Mouse (Mus musculus): ENCODE measurements around the gene Rad54l. TPM values are rescaled to one million over a fixed set of nuclear protein-coding genes. Genes with fewer than 3 reads are reported as not detected.

The Rad54l gene
- 0.49 TPM for total RNA-seq (2023)

GRCm38 (mm10) chr4:116123602-116124519, at the start of gene Rad54l, which contains the start of gene Pomgnt1:
TSS of gene Rad54l (minus strand) at chr4:116123690.
TSS of gene Pomgnt1 (plus strand) at chr4:116123840.

GRCm38 (mm10) chr4:116173072-116173471, 49.6 kb upstream of the Rad54l start, which contains the start of the genes 1700042G07Rik and Gm49337:
TSS of gene 1700042G07Rik (plus strand) at chr4:116173372.
TSS of gene Gm49337 (plus strand) at chr4:116173384.

GRCm38 (mm10) chr4:116167404-116167803, 43.9 kb upstream of the Rad54l start, which contains the start of gene Tspan1:
TSS of gene Tspan1 (minus strand) at chr4:116167601.

GRCm38 (mm10) chr4:116151238-116151637, 27.7 kb upstream of the Rad54l start, which contains the start of gene Lurap1:
TSS of gene Lurap1 (minus strand) at chr4:116151338.

GRCm38 (mm10) chr4:116074861-116075620, 48.4 kb downstream of the Rad54l start, which contains the start of the genes Uqcrh and Lrrc41:
TSS of gene Uqcrh (minus strand) at chr4:116075071.
TSS of gene Lrrc41 (plus strand) at chr4:116075269.

GRCm38 (mm10) chr4:116053399-116053961, 70.0 kb downstream of the Rad54l start, which contains the start of gene Nsun4:
TSS of gene Nsun4 (minus strand) at chr4:116053876.

Other genes starting within 250 kb of the Rad54l start
- not detected for gene Kncn, start 239.3 kb downstream of the Rad54l start, total RNA-seq (2023)
- gene 6430628N08Rik, start 233.0 kb downstream of the Rad54l start, total RNA-seq (2023) = not detected
- gene Dmbx1, start 183.8 kb downstream of the Rad54l start, total RNA-seq (2023) = not detected
- 103 TPM for gene Faah, start 105.8 kb downstream of the Rad54l start, total RNA-seq (2023)
- gene Nsun4, start 69.8 kb downstream of the Rad54l start, total RNA-seq (2023) = 48.9 TPM
- 325 TPM for gene Uqcrh, start 48.6 kb downstream of the Rad54l start, total RNA-seq (2023)
- 25.7 TPM for gene Lrrc41, start 48.4 kb downstream of the Rad54l start, total RNA-seq (2023)
- 29.7 TPM for gene Pomgnt1, start 150 bp upstream of the Rad54l start, total RNA-seq (2023)
- gene Lurap1, start 27.6 kb upstream of the Rad54l start, total RNA-seq (2023) = 0.18 TPM
- gene Tspan1, start 43.9 kb upstream of the Rad54l start, total RNA-seq (2023) = not detected
- gene 1700042G07Rik, start 49.7 kb upstream of the Rad54l start, total RNA-seq (2023) = not detected
- not detected for gene Gm49337, start 49.7 kb upstream of the Rad54l start, total RNA-seq (2023)
- 3.4 TPM for gene Pik3r3, start 97.9 kb upstream of the Rad54l start, total RNA-seq (2023)